Mouse (Mus musculus) heart, embryonic 16.5 days (tissue): ENCODE measurements around the gene Tbxas1. TPM values are rescaled to one million over a fixed set of nuclear protein-coding genes. Genes with fewer than 3 reads are reported as not detected.

ENCODE experiments used
- ATAC-seq: fragments of 200-750 bp; cut with Nextera tagmentation; replicated peaks from 2 replicates; pipeline ENCODE4 v1.8.0; 2017; ENCODE audit warnings: moderate number of reproducible peaks; ENCODE audit not compliant: insufficient read depth, low FRiP score; ENCODE audit errors: extremely low read depth
- H3K27ac ChIP-seq: fragments of 300-500 bp; sonication (generic); 2 replicates; pipeline ENCODE4 v1.5.1; 2014; ENCODE audit warnings: mild to moderate bottlenecking, low read length, control low read depth, moderate library complexity
- H3K27me3 ChIP-seq: fragments of 300-500 bp; sonication (generic); 2 replicates; pipeline ENCODE4 v1.6.1; 2014; ENCODE audit warnings: low read length, mixed read lengths; ENCODE audit not compliant: control insufficient read depth, insufficient read depth
- H3K36me3 ChIP-seq: fragments of 300-500 bp; sonication (generic); 2 replicates; pipeline ENCODE4 v1.6.1; 2014; ENCODE audit not compliant: control insufficient read depth, insufficient read depth
- H3K4me1 ChIP-seq: fragments of 300-500 bp; sonication (generic); 2 replicates; pipeline ENCODE4 v1.6.1; 2014; ENCODE audit warnings: low read length, mixed read lengths; ENCODE audit not compliant: control insufficient read depth, insufficient read depth
- H3K4me2 ChIP-seq: fragments of 300-500 bp; sonication (generic); 2 replicates; pipeline ENCODE4 v1.6.1; 2014; ENCODE audit warnings: low read depth, mild to moderate bottlenecking, control low read depth, low read length
- H3K4me3 ChIP-seq: fragments of 300-500 bp; sonication (generic); 2 replicates; pipeline ENCODE4 v1.5.1; 2014; ENCODE audit warnings: mild to moderate bottlenecking, control low read depth, low read length
- H3K9ac ChIP-seq: fragments of 300-500 bp; sonication (generic); 2 replicates; pipeline ENCODE4 v1.6.1; 2014; ENCODE audit warnings: low read length, control low read depth
- H3K9me3 ChIP-seq: fragments of 300-500 bp; sonication (generic); replicated peaks from 2 replicates; pipeline ENCODE4 v1.6.1; 2016; ENCODE audit warnings: low read length; ENCODE audit not compliant: control insufficient read depth
- WGBS: fragments of 180-500 bp; shearing (Covaris S2); extraction: QIAGEN DNeasy Blood & Tissue Kit; methylation state at CpG from one replicate; pipeline ENCODE4 v1.1.7; 2014; 5-methylcytosine and 5-hydroxymethylcytosine counted together
- polyA plus RNA-seq: library from polyadenylated mRNA; unstranded; fragments of >200 nt; fragmentation: Nextera tagmentation; extraction: Ambion mirVana; gene quantifications from 2 replicates; pipeline ENCODE4 v1.2.1, GENCODE M21; 2015

Gene Tbxas1
- polyA plus RNA-seq, 1 experiment from 2014 or later, result 1.9 TPM

GRCm38 (mm10) chr6:38877674-38878073 lies 2.5 kb downstream of the Tbxas1 start:
- Histone ChIP-seq H3K27ac (no peak overlapping the region), H3K36me3 (no peaks in the 10 kb centered on the region), H3K4me2 (no peak overlapping the region), H3K27me3 (no peaks in the 10 kb centered on the region), H3K9me3 (no peaks in the 10 kb centered on the region), H3K9ac (no peak overlapping the region), H3K4me1 (peaks cover 7% of the 10 kb centered on the region; the same call in 1 of the 2 replicates), H3K4me3 (no peak overlapping the region)
- WGBS, result 92% methylated on average over 2 of the region's 2 CpGs
- ATAC-seq, result no peak

- ATAC-seq, result no peak
- Histone ChIP-seq H3K4me3 (no peak overlapping the region), H3K27me3 (no peaks in the 10 kb centered on the region), H3K36me3 (no peaks in the 10 kb centered on the region), H3K4me2 (no peak overlapping the region), H3K4me1 (peaks cover 3% of the 10 kb centered on the region; the same call in 1 of the 2 replicates), H3K27ac (no peak overlapping the region), H3K9ac (no peak overlapping the region), H3K9me3 (no peaks in the 10 kb centered on the region)
- 74% methylated on average over 2 of the region's 2 CpGs for WGBS
These were observed 6.3 kb downstream of the Tbxas1 start for GRCm38 (mm10) chr6:38881468-38881867.

- no peak overlapping the region for H3K9ac ChIP-seq
- H3K36me3 ChIP-seq, result no peaks in the 10 kb centered on the region
- H3K9me3 ChIP-seq, result no peaks in the 10 kb centered on the region
- no peak overlapping the region for H3K4me3 ChIP-seq
- H3K27ac ChIP-seq, result no peak overlapping the region
- peaks cover 3% of the 10 kb centered on the region; the same call in 1 of the 2 replicates for H3K4me1 ChIP-seq
- no peaks in the 10 kb centered on the region for H3K27me3 ChIP-seq
- WGBS, result 54% methylated on average over 6 of the region's 6 CpGs
- no peak for ATAC-seq
- H3K4me2 ChIP-seq, result no peak overlapping the region
These were observed 6.8 kb downstream of the Tbxas1 start for GRCm38 (mm10) chr6:38881975-38882374.

GRCm38 (mm10) chr6:38882728-38883171 lies 7.5 kb downstream of the Tbxas1 start:
- Histone ChIP-seq H3K4me2 (no peak overlapping the region), H3K36me3 (no peaks in the 10 kb centered on the region), H3K9me3 (no peaks in the 10 kb centered on the region), H3K27ac (no peak overlapping the region), H3K9ac (no peak overlapping the region), H3K4me3 (no peak overlapping the region), H3K4me1 (no peaks in the 10 kb centered on the region; the same call in 1 of the 2 replicates), H3K27me3 (no peaks in the 10 kb centered on the region)
- 39% methylated on average over 6 of the region's 6 CpGs for WGBS
- no peak for ATAC-seq

GRCm38 (mm10) chr6:38884482-38884881 lies 9.3 kb downstream of the Tbxas1 start:
- Histone ChIP-seq H3K27ac (no peak overlapping the region), H3K9ac (no peak overlapping the region), H3K4me1 (no peaks in the 10 kb centered on the region; the same call in 1 of the 2 replicates), H3K4me2 (no peak overlapping the region), H3K4me3 (no peak overlapping the region), H3K36me3 (no peaks in the 10 kb centered on the region), H3K9me3 (no peaks in the 10 kb centered on the region), H3K27me3 (no peaks in the 10 kb centered on the region)
- no peak for ATAC-seq
- 51% methylated on average over 3 of the region's 3 CpGs for WGBS

- no peak for ATAC-seq
- Histone ChIP-seq H3K36me3 (no peaks in the 10 kb centered on the region), H3K27me3 (no peaks in the 10 kb centered on the region), H3K9ac (no peak overlapping the region), H3K4me2 (no peak overlapping the region), H3K4me1 (no peaks in the 10 kb centered on the region; the same call in 1 of the 2 replicates), H3K9me3 (no peaks in the 10 kb centered on the region), H3K27ac (no peak overlapping the region), H3K4me3 (no peak overlapping the region)
- WGBS, result 50% methylated on average over 1 of the region's 1 CpGs
These were observed 9.9 kb downstream of the Tbxas1 start for GRCm38 (mm10) chr6:38885132-38885531.

- no peak for ATAC-seq
- WGBS, result 87% methylated on average over 4 of the region's 4 CpGs
These were observed 12.2 kb downstream of the Tbxas1 start for GRCm38 (mm10) chr6:38887436-38887835.

GRCm38 (mm10) chr6:38889156-38889555 lies 14.0 kb downstream of the Tbxas1 start:
- H3K4me3 ChIP-seq, result no peak overlapping the region
- H3K9ac ChIP-seq, result no peak overlapping the region
- H3K9me3 ChIP-seq, result no peaks in the 10 kb centered on the region
- no peaks in the 10 kb centered on the region for H3K27me3 ChIP-seq
- 72% methylated on average over 6 of the region's 6 CpGs for WGBS
- no peak overlapping the region for H3K4me2 ChIP-seq
- H3K27ac ChIP-seq, result no peak overlapping the region
- H3K36me3 ChIP-seq, result no peaks in the 10 kb centered on the region
- ATAC-seq, result no peak
- H3K4me1 ChIP-seq, result no peaks in the 10 kb centered on the region

More at GRCm38 (mm10) chr6:38887436-38887835, 12.2 kb downstream of the Tbxas1 start:
- Histone ChIP-seq H3K4me1 (no peaks in the 10 kb centered on the region; the same call in 1 of the 2 replicates), H3K4me2 (no peak overlapping the region), H3K36me3 (no peaks in the 10 kb centered on the region), H3K4me3 (no peak overlapping the region), H3K9me3 (no peaks in the 10 kb centered on the region), H3K27me3 (no peaks in the 10 kb centered on the region), H3K27ac (no peak overlapping the region), H3K9ac (no peak overlapping the region)

- no peak for ATAC-seq
- Histone ChIP-seq H3K4me2 (no peak overlapping the region), H3K27ac (no peak overlapping the region), H3K4me1 (no peaks in the 10 kb centered on the region), H3K27me3 (no peaks in the 10 kb centered on the region), H3K9ac (no peak overlapping the region), H3K36me3 (no peaks in the 10 kb centered on the region), H3K4me3 (no peak overlapping the region), H3K9me3 (no peaks in the 10 kb centered on the region)
- WGBS, result 43% methylated on average over 2 of the region's 2 CpGs
These were observed 16.8 kb downstream of the Tbxas1 start for GRCm38 (mm10) chr6:38892017-38892416.
